Mouse (Mus musculus) megakaryocyte, embryonic 14.5 days (primary cell): ENCODE results near the gene Synpo2l.

Experiments
- FLI1 ChIP-seq: IDR thresholded peaks from 2 replicates; pipeline ENCODE4 v1.6.1; 2012; ENCODE audit warnings: low read length, inconsistent platforms, mixed read lengths
- GATA1 ChIP-seq: IDR thresholded peaks from 3 replicates; pipeline ENCODE4 v1.6.1; 2012; ENCODE audit warnings: mixed read lengths, low read length, inconsistent platforms, borderline replicate concordance

GRCm38 (mm10) chr14:20702096-20702740, 34.1 kb upstream of the Synpo2l start:
- TF ChIP-seq GATA1, result no peak
- no peak for TF ChIP-seq FLI1
